Mouse (Mus musculus): ENCODE measurements around the gene Cd38.

DNA sequence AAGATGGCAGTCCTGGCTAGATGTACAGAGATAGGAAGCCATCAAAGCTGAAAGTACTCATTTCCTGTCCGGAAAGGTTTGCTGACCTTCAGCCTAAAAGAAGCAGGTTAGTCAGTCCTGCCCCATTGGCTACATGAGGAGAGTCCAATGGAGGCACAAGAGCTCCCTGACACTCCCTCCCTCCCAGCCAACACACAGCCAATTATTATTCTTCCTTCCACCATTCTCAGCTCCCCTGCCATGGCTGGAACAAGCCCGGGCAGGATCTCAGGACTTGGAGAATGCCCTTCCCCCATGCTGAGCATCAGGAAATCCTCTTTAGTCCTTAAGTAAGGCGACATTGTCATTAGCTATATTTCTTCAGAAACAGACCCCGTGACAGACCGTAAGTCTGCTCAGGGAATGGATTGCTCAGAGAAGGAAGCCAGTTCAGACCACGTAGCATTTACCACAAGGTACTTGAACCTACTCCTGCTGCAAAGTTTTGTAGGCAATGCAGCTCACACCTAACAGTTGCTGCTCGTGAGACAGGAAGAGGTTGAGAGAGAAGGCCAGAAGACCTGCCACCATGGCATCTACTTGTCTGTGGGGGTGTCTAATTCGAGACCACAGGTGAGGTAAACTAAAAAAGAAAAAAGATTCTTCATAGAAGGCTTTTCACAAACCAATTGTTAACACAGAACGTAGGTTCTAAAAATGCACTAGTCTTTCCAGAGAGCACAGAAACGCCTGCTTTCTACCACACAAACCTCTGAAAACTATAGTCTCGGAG is 15.1 kb upstream of the Cd38 start:
- no peak for TF ChIP-seq POLR2A (IDR thresholded peaks at IDR 0.05; ENCODE audit: extremely low read depth, insufficient read depth, low read length)
- no peak for TF ChIP-seq CTCF (IDR thresholded peaks at IDR 0.05; ENCODE audit: extremely low read depth, insufficient read depth, low read length)
